Mouse (Mus musculus) limb, embryonic 15.5 days (tissue): ENCODE results near the gene Aldh3b3. TPM values are rescaled to one million over a fixed set of nuclear protein-coding genes. Genes with fewer than 3 reads are reported as not detected.
A peak's percentile ranks its signal among the peaks of the same experiment; 100 is the strongest.

Experiments
- ATAC-seq: fragments of 200-750 bp; cut with Nextera tagmentation; 2 replicates; pipeline ENCODE4 v1.8.0; 2017; ENCODE audit warnings: low read depth, moderate TSS enrichment; ENCODE audit not compliant: insufficient number of reproducible peaks, low FRiP score, low TSS enrichment
- H3K27ac ChIP-seq: fragments of 300-500 bp; sonication (generic); 2 replicates; pipeline ENCODE4 v1.5.1; 2015; ENCODE audit warnings: moderate library complexity, mild to moderate bottlenecking, inconsistent platforms
- H3K27me3 ChIP-seq: fragments of 300-500 bp; sonication (generic); 2 replicates; pipeline ENCODE4 v1.6.1; 2015; ENCODE audit warnings: inconsistent platforms
- H3K36me3 ChIP-seq: fragments of 300-500 bp; sonication (generic); 2 replicates; pipeline ENCODE4 v1.6.1; 2015; ENCODE audit warnings: inconsistent platforms
- H3K4me1 ChIP-seq: fragments of 300-500 bp; sonication (generic); 2 replicates; pipeline ENCODE4 v1.6.1; 2015; ENCODE audit warnings: inconsistent platforms
- H3K4me2 ChIP-seq: fragments of 300-500 bp; sonication (generic); 2 replicates; pipeline ENCODE4 v1.6.1; 2015; ENCODE audit warnings: mild to moderate bottlenecking, inconsistent platforms
- H3K4me3 ChIP-seq: fragments of 300-500 bp; sonication (generic); 2 replicates; pipeline ENCODE4 v1.5.1; 2015; ENCODE audit warnings: mild to moderate bottlenecking, inconsistent platforms
- H3K9ac ChIP-seq: fragments of 300-500 bp; sonication (generic); 2 replicates; pipeline ENCODE4 v1.6.1; 2015; ENCODE audit warnings: inconsistent platforms
- H3K9me3 ChIP-seq: fragments of 300-500 bp; sonication (generic); 2 replicates; pipeline ENCODE4 v1.6.1; 2016; ENCODE audit warnings: inconsistent platforms
- WGBS: fragments of 180-500 bp; shearing (Covaris S2); methylation state at CpG from one replicate; pipeline ENCODE4 v1.1.7; 2015; 5-methylcytosine and 5-hydroxymethylcytosine counted together
- polyA plus RNA-seq: library from polyadenylated mRNA; unstranded; fragments of >200 nt; fragmentation: Nextera tagmentation; extraction: Ambion mirVana; gene quantifications from 2 replicates; pipeline ENCODE4 v1.2.1, GENCODE M21; 2015

Aldh3b3 gene
- polyA plus RNA-seq, 1 experiment from 2014 or later = 3.7 TPM

DNA sequence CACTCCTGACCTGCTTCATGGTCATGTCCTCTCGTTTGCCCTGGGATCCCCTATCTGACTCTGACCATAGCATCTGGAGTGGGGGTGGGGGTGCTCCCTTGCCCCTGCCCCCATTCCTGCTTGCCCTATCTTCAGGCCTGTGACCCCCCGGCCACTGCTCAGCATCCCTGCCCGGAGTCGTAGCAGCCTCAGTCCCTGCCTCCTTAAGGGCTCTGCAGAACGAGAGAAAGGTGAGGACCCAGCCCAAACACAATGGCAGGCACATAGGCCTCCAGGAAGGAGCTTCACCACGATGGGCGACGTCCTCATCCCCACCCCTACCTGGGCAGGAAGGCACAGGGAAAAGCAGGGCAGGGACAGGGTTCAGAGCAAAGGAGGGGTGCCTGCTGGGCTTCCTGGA is 39.9 kb downstream of the Aldh3b3 start:
- no peak for ATAC-seq
- Histone ChIP-seq H3K4me3 (no peak overlapping the region), H3K4me2 (no peak overlapping the region), H3K27ac (no peak overlapping the region), H3K36me3 (no peaks in the 10 kb centered on the region), H3K9ac (no peak overlapping the region), H3K9me3 (no peaks in the 10 kb centered on the region), H3K4me1 (peaks cover 25% of the 10 kb centered on the region), H3K27me3 (no peaks in the 10 kb centered on the region; the same call in 1 of the 2 replicates)
- 74% methylated on average over 8 of the region's 8 CpGs for WGBS

DNA sequence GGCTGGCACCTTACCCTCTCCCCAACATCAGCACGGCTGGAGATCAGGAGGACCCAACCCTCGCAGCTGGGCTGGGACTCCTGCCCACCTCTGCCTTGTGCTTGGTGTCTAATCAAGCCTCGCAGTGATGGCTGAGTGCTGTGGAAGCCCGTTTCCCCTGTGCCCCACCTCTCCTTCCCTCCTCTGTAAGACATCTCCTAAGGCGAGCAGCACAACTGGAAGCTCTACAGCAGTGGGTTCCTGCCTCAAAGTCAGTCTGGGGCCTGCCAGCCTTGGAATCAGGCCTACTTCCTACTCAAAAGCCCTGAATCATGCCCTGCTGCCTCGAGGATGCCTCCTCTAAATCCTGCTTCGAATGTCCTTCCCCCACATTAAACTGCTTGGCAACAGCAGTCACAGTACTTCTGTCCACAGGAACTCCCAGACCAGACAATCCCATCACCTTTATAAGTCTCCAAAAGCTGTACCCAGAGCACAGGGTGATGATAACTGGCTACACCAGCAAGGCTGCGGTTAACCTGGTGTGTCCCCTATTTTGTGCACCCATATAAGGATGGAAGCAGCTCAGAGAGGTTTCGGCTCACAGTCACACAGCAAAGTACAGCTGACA is 40.8 kb downstream of the Aldh3b3 start:
- peaks cover 6% of the 10 kb centered on the region; the same call in 1 of the 2 replicates for H3K36me3 ChIP-seq
- no peak overlapping the region for H3K9ac ChIP-seq
- no peak for ATAC-seq
- peaks cover 25% of the 10 kb centered on the region for H3K4me1 ChIP-seq
- no peaks in the 10 kb centered on the region; the same call in 1 of the 2 replicates for H3K27me3 ChIP-seq
- no peaks in the 10 kb centered on the region for H3K9me3 ChIP-seq
- H3K4me3 ChIP-seq = peak overlapping the region; percentile 81; the same call in 1 of the 2 replicates
- peak overlapping the region; percentile 47; the same call in 1 of the 2 replicates for H3K27ac ChIP-seq
- peak overlapping the region; percentile 81 for H3K4me2 ChIP-seq
- 82% methylated on average over 9 of the region's 9 CpGs for WGBS

DNA sequence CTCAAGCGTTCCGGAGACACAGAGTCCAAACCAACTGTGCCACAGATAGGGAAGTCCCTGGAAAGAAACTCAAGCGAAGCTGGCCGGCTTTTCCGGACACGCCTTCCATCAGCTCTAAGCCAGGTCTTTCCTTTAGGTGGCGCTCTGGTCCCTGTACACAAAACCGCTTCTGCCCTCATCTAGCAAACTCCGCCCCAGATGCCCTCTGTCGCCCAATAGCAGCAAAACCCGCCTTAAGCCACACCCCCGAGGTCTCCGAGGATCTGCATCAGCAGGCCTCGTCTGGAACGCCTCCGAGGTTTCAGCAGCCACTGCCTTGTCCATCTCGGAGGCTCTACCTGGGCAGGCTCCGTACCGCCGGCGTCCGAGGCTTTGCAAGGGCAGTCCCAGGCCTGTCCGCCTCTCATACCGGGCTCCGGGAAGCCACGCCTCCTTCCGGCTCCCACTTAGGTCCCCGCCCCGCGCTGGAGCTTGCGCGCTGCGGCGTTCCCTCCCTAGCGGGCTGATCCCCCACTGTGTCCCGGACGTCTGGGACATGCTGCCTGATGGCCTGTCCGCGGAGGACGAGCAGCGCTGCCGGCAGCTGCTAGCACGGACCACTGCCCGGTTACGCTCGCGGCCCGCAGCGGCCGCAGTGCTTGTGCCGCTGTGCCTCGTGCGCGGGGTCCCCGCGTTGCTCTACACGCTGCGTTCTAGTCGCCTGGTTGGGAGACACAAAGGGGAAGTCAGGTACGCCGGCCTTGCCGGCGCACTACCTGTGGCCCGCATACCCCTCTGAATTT is 41.9 kb downstream of the Aldh3b3 start, which contains the start of the genes Nudt8 and Gm49405:
Gene Nudt8, plus strand, starts transcription at position 462 of the 782 bp plus-strand sequence.
Gene Gm49405, plus strand, starts transcription at position 508 of the 782 bp plus-strand sequence.
- peaks cover 25% of the 10 kb centered on the region for H3K4me1 ChIP-seq
- ATAC-seq = peak; percentile 86
- H3K27ac ChIP-seq = peak within 1 kb of the TSS; percentile 98
- peak within 1 kb of the TSS; percentile 81 for H3K4me3 ChIP-seq
- peaks cover 12% of the 10 kb centered on the region; the same call in 1 of the 2 replicates for H3K36me3 ChIP-seq
- H3K9ac ChIP-seq = peak within 1 kb of the TSS; percentile 93
- H3K9me3 ChIP-seq = no peaks in the 10 kb centered on the region
- no peaks in the 10 kb centered on the region for H3K27me3 ChIP-seq
- H3K4me2 ChIP-seq = peak within 1 kb of the TSS; percentile 81
- WGBS = under 1% methylated on average over 64 of the region's 64 CpGs

DNA sequence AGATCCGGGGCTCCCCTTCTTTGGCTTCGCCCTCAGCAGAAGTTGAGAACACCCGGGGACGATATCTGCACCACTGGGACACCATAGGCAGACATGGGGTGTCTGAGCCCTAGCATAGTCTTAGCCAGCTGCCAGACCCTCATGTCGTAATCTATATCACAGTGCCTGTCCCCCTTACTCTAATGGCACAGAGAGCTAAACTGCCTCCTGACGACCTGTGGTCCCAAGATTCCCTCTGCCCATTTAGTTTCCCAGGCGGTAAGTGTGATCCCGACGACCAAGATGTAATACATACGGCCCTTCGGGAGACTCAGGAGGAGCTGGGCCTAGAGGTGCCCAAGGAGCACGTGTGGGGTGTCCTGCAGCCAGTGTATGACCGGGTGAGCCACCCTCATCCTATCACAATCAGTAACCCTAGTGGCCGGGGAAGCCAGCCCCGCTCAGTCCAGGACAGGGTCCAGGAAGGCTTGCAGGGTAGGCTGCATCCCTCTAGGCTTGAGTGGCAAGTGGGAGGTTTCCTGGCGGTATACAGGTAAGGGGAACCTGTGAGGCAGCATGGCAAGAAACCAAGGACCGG is 42.6 kb downstream of the Aldh3b3 start:
- Histone ChIP-seq H3K36me3 (peaks cover 17% of the 10 kb centered on the region), H3K27ac (peak overlapping the region; percentile 98), H3K9ac (peak overlapping the region; percentile 93), H3K4me1 (peaks cover 25% of the 10 kb centered on the region), H3K4me2 (peak overlapping the region; percentile 81), H3K4me3 (peak overlapping the region; percentile 81), H3K27me3 (no peaks in the 10 kb centered on the region), H3K9me3 (no peaks in the 10 kb centered on the region)
- WGBS = 15% methylated on average over 17 of the region's 17 CpGs
- no peak for ATAC-seq

DNA sequence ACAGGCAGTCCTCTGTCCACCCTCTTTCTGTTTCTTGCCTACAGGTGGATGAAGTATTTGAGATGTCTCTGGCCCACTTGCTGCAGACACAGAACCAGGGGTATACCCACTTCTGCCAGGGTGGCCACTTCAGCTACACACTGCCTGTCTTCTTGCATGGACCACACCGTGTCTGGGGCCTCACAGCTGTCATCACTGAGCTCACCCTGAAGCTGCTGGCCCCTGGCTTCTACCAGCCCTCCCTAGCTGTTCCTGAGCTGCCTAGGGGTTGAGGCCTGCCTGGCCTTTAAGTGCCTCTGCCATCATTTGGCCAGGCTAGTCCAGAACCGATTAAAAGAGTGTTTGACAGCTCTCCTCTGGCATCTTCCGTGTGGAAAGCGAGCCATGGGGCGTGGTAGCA is 43.3 kb downstream of the Aldh3b3 start:
- no peak overlapping the region for H3K9ac ChIP-seq
- no peak for ATAC-seq
- H3K36me3 ChIP-seq = peaks cover 24% of the 10 kb centered on the region
- no peak overlapping the region for H3K4me3 ChIP-seq
- H3K4me1 ChIP-seq = peaks cover 25% of the 10 kb centered on the region
- 79% methylated on average over 5 of the region's 5 CpGs for WGBS
- no peaks in the 10 kb centered on the region for H3K27me3 ChIP-seq
- peak overlapping the region; percentile 81; the same call in 1 of the 2 replicates for H3K4me2 ChIP-seq
- no peaks in the 10 kb centered on the region for H3K9me3 ChIP-seq
- H3K27ac ChIP-seq = no peak overlapping the region

DNA sequence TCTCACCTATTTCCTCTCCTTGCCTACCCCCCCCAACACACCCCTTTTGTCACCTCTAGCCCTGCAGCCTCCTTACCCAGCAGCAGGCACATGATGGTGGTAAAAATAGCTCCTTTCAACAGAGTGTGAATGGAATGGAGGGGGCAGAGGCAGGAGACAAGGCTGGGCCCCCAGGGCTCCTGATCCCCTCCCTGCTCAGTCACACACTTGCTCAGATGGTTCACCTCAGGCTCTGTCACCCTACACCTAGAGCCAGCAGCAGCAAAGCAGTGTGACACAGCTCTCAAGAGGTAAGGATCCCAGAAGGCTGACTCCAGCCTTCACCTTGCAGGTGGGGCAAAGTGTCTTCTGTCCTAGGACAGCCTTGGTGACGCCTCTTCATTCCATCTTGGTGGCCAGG is 44.7 kb downstream of the Aldh3b3 start, which contains the start of gene Doc2g:
Gene Doc2g, plus strand, starts transcription at position 202 of the 400 bp plus-strand sequence.
- no peak within 1 kb of the TSS for H3K4me2 ChIP-seq
- ATAC-seq = no peak
- H3K27me3 ChIP-seq = no peaks in the 10 kb centered on the region
- 65% methylated on average over 1 of the region's 1 CpGs for WGBS
- peaks cover 38% of the 10 kb centered on the region for H3K36me3 ChIP-seq
- H3K4me3 ChIP-seq = no peak within 1 kb of the TSS
- H3K9me3 ChIP-seq = no peaks in the 10 kb centered on the region
- no peak within 1 kb of the TSS; the same call in 1 of the 2 replicates for H3K9ac ChIP-seq
- H3K4me1 ChIP-seq = peaks cover 25% of the 10 kb centered on the region
- H3K27ac ChIP-seq = no peak within 1 kb of the TSS

DNA sequence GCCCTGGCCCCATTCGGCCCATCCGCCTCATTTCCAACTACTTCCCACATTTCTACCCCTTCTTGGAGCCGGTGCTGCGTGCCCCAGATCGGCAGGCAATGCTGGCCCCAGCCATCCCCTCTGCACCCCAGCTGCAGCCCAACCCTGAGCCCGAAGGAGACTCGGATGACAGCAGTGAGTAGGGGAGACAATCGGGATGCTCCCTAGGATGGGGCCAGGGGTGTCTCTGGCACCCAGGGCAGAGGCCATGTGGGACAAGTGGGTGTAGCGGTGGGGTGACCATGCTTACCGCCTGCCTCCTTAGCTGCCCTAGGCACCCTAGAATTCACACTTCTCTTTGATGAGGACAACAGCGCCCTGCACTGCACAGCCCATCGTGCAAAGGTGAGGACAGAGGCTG is 45.2 kb downstream of the Aldh3b3 start:
- H3K4me3 ChIP-seq = no peak overlapping the region
- H3K9ac ChIP-seq = no peak overlapping the region; the same call in 1 of the 2 replicates
- no peaks in the 10 kb centered on the region for H3K9me3 ChIP-seq
- peaks cover 43% of the 10 kb centered on the region for H3K36me3 ChIP-seq
- peaks cover 25% of the 10 kb centered on the region for H3K4me1 ChIP-seq
- H3K27ac ChIP-seq = no peak overlapping the region
- 69% methylated on average over 12 of the region's 12 CpGs for WGBS
- H3K27me3 ChIP-seq = no peaks in the 10 kb centered on the region
- no peak overlapping the region for H3K4me2 ChIP-seq
- no peak for ATAC-seq

DNA sequence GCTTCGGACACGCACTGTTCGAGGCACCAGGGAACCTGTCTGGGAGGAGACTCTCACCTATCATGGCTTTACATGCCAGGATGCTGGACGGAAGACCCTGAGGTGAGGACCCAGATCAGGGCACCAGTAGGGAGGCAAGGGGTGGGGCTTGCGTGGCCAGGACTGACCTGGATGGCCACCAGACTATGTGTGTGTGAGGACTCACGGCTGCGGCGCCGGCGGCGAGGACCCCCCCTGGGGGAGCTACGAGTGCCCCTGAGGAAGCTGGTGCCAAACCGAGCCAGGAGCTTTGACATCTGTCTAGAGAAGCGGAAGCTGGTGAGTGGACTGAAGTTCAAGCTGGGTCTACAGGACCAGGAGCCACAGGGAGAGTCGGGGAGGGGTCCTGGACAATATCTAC is 45.9 kb downstream of the Aldh3b3 start:
- no peak for ATAC-seq
- no peak overlapping the region for H3K9ac ChIP-seq
- no peaks in the 10 kb centered on the region for H3K27me3 ChIP-seq
- H3K27ac ChIP-seq = no peak overlapping the region
- H3K4me3 ChIP-seq = no peak overlapping the region
- WGBS = 85% methylated on average over 15 of the region's 15 CpGs
- H3K9me3 ChIP-seq = no peaks in the 10 kb centered on the region
- H3K4me1 ChIP-seq = peaks cover 20% of the 10 kb centered on the region
- H3K36me3 ChIP-seq = peaks cover 50% of the 10 kb centered on the region
- H3K4me2 ChIP-seq = no peak overlapping the region

DNA sequence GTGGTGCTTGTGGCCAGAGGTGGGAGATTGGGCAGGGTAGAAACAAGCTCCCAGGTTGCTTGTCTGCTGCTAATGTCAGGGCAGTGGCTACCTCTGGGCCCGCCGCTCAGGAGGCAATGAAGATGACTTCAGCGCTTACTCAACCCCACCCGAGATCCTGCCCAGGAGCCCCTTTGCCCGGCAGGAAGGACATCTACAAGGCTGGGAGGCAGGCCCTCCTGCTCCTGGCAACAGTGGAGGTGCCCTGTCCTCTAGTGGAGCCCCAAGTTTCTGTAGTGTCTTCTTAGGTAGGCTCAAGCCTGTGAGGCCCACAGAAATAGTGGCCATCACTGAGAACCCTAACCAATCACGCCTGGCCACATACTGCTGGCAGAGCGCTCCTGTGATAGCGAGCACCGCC is 46.6 kb downstream of the Aldh3b3 start:
- no peak overlapping the region for H3K27ac ChIP-seq
- H3K4me1 ChIP-seq = peaks cover 14% of the 10 kb centered on the region
- H3K4me2 ChIP-seq = no peak overlapping the region
- whole genome bisulfite sequencing = 85% methylated on average over 9 of the region's 9 CpGs
- no peaks in the 10 kb centered on the region for H3K9me3 ChIP-seq
- H3K36me3 ChIP-seq = peaks cover 57% of the 10 kb centered on the region
- no peak overlapping the region for H3K9ac ChIP-seq
- no peak overlapping the region for H3K4me3 ChIP-seq
- no peaks in the 10 kb centered on the region for H3K27me3 ChIP-seq
- no peak for ATAC-seq

DNA sequence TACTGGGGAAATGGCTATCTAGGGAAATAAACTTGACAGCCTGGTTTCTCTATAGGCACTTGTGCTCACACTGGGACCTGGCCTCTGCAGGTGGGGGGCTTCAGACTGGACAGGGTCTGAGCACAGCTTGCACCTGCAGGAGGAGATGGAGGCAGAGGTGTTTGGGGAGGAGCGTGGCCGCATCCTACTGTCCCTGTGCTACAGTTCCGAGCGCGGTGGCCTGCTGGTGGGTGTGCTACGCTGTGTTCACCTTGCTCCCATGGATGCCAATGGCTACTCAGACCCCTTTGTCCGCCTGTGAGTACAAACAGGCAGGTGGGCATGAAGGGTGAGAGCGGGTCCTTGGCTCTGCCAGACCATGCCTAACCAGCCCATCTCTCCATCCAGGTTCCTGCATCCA is 47.5 kb downstream of the Aldh3b3 start:
- Histone ChIP-seq H3K9me3 (no peaks in the 10 kb centered on the region), H3K4me1 (peaks cover 13% of the 10 kb centered on the region), H3K4me2 (no peak overlapping the region), H3K9ac (no peak overlapping the region), H3K27me3 (no peaks in the 10 kb centered on the region), H3K36me3 (peaks cover 64% of the 10 kb centered on the region), H3K4me3 (no peak overlapping the region), H3K27ac (no peak overlapping the region)
- 94% methylated on average over 8 of the region's 8 CpGs for WGBS
- no peak for ATAC-seq

DNA sequence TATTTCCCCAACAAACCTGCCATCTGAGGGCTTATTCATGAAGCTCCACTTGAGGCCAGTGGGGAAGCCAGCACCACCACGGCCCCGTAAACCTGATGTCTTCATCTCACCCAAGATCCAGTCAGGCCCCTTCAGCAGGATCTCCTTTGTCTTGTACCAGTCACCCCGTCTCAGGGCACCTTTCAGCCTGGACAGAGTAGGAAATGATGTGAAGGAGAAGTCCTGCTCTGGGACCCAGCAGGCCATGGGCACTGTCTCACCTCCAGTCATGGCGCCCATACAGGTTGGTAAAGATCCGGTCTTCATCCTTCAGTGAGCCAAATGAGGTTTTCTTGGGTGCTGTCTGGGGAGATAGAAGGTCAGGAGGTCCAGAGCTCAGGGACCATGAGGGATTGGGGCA is 52.6 kb downstream of the Aldh3b3 start:
- no peak overlapping the region for H3K9ac ChIP-seq
- peaks cover 13% of the 10 kb centered on the region for H3K4me1 ChIP-seq
- 93% methylated on average over 5 of the region's 5 CpGs for WGBS
- H3K27me3 ChIP-seq = no peaks in the 10 kb centered on the region
- peaks cover 48% of the 10 kb centered on the region for H3K36me3 ChIP-seq
- no peak overlapping the region for H3K4me2 ChIP-seq
- no peak overlapping the region for H3K27ac ChIP-seq
- H3K4me3 ChIP-seq = no peak overlapping the region
- no peaks in the 10 kb centered on the region for H3K9me3 ChIP-seq
- ATAC-seq = no peak
